Mouse (Mus musculus) liver, embryonic 16.5 days (tissue): ENCODE measurements around the gene Rhot2. TPM values are rescaled to one million over a fixed set of nuclear protein-coding genes. Genes with fewer than 3 reads are reported as not detected.
A peak's percentile ranks its signal among the peaks of the same experiment; 100 is the strongest.

Experiments
- ATAC-seq: fragments of 200-750 bp; cut with Nextera tagmentation; 2 replicates; pipeline ENCODE4 v1.8.0; 2017; ENCODE audit warnings: low read depth, mild to moderate bottlenecking, moderate number of reproducible peaks, moderate library complexity
- H3K27ac ChIP-seq: fragments of 300-500 bp; sonication (generic); 2 replicates; pipeline ENCODE4 v1.5.1; 2014; ENCODE audit warnings: mild to moderate bottlenecking, low read length
- H3K27me3 ChIP-seq: fragments of 300-500 bp; sonication (generic); 2 replicates; pipeline ENCODE4 v1.6.1; 2014; ENCODE audit warnings: low read depth, low read length, mixed read lengths; ENCODE audit not compliant: control insufficient read depth, insufficient read depth
- H3K36me3 ChIP-seq: fragments of 300-500 bp; sonication (generic); 2 replicates; pipeline ENCODE4 v1.6.1; 2014; ENCODE audit warnings: mild to moderate bottlenecking; ENCODE audit not compliant: control insufficient read depth, insufficient read depth
- H3K4me1 ChIP-seq: fragments of 300-500 bp; sonication (generic); 2 replicates; pipeline ENCODE4 v1.6.1; 2014; ENCODE audit warnings: low read depth, low read length, mixed read lengths; ENCODE audit not compliant: control insufficient read depth
- H3K4me2 ChIP-seq: fragments of 300-500 bp; sonication (generic); 2 replicates; pipeline ENCODE4 v1.6.1; 2014; ENCODE audit warnings: low read depth, low read length, mixed read lengths
- H3K4me3 ChIP-seq: fragments of 300-500 bp; sonication (generic); 2 replicates; pipeline ENCODE4 v1.5.1; 2014; ENCODE audit warnings: low read depth, mild to moderate bottlenecking, low read length
- H3K9ac ChIP-seq: fragments of 300-500 bp; sonication (generic); 2 replicates; pipeline ENCODE4 v1.6.1; 2014; ENCODE audit warnings: low read depth, low read length
- H3K9me3 ChIP-seq: fragments of 300-500 bp; sonication (generic); replicated peaks from 2 replicates; pipeline ENCODE4 v1.6.1; 2016; ENCODE audit warnings: low read length; ENCODE audit not compliant: control insufficient read depth
- WGBS: fragments of 180-500 bp; shearing (Covaris S2); extraction: QIAGEN DNeasy Blood & Tissue Kit; methylation state at CpG from one replicate; pipeline ENCODE4 v1.1.7; 2014; ENCODE audit not compliant: insufficient replicate concordance; 5-methylcytosine and 5-hydroxymethylcytosine counted together
- polyA plus RNA-seq: library from polyadenylated mRNA; unstranded; fragments of >200 nt; fragmentation: Nextera tagmentation; extraction: Ambion mirVana; gene quantifications from 2 replicates; pipeline ENCODE4 v1.2.1, GENCODE M21; 2015

The Rhot2 gene
- polyA plus RNA-seq: 11.4 and 12.3 TPM in 2 replicates

DNA sequence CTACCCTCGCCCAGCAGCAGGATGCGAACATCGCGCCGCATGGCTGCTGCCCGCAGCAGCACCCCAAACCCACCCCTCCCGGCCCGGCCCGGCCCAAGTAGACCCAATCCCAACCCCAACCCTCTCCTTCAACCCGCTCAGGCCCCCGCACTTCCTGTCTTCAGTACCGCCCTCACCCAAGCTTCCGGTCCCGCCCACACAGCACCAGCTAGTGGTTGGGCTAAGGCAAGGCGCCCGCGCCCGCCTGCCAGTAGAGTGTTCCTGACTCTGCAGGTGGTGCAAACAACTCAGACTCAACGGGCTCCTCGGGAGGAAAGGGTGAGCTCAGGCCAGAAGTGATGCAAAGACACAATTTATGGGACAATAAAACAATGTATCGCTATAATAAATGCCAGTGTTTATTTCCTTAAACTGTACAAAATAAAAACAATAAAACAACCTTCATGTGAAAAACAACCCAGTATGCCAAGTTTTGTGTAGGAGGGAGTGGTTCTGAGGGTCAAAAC is at the start of gene Rhot2:
Gene Rhot2 (minus strand): TSS at position 456 of the 506 bp plus-strand sequence.
- Histone ChIP-seq H3K4me3 (peak within 1 kb of the TSS; percentile 87), H3K27me3 (no peaks in the 10 kb centered on the region), H3K9ac (peak within 1 kb of the TSS; percentile 87), H3K9me3 (no peaks in the 10 kb centered on the region), H3K4me2 (peak within 1 kb of the TSS; percentile 87), H3K4me1 (peaks cover 21% of the 10 kb centered on the region), H3K36me3 (peaks cover 30% of the 10 kb centered on the region), H3K27ac (peak within 1 kb of the TSS; percentile 84)
- WGBS: under 1% methylated on average over 21 of the region's 21 CpGs
- ATAC-seq: peak; percentile 94

DNA sequence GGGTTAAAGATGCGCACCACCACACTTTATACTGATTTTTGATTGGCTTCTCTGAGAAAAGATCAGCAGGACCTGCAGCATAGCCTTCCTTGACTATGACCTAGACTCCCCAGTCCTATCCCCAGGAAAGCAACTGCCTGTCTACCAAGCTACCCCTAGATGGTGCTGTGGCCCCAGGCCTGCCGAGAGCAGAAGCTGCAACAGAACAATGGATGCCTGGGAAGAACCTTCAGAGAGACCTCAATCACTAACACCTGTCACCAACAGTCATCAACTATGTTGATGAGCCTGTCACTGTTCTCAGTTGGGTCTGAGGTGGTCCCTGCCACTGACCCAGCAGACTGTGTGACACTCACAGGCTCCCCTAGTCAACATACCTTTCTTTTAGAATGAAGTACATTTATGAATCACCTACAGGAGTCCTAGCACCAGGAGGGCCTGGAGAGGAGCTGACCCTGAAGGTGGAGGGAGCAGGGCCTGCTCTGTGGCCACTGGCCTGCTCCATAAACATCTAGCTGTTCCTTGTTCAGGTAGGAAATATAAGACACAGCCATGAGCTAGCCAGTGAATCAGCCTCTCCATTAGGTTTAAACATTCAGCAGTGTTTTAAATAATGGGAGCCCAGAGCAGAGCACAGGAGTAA is 49.4 kb upstream of the Rhot2 start:
- peaks cover 6% of the 10 kb centered on the region; the same call in 1 of the 2 replicates for H3K4me1 ChIP-seq
- H3K4me3 ChIP-seq: no peak overlapping the region
- no peaks in the 10 kb centered on the region for H3K36me3 ChIP-seq
- H3K27me3 ChIP-seq: no peaks in the 10 kb centered on the region
- H3K9ac ChIP-seq: no peak overlapping the region
- H3K4me2 ChIP-seq: no peak overlapping the region
- no peak overlapping the region for H3K27ac ChIP-seq
- no peaks in the 10 kb centered on the region for H3K9me3 ChIP-seq
- peak; percentile 58; the same call in 1 of the 2 replicates for ATAC-seq
- WGBS: 34% methylated on average over 2 of the region's 2 CpGs

DNA sequence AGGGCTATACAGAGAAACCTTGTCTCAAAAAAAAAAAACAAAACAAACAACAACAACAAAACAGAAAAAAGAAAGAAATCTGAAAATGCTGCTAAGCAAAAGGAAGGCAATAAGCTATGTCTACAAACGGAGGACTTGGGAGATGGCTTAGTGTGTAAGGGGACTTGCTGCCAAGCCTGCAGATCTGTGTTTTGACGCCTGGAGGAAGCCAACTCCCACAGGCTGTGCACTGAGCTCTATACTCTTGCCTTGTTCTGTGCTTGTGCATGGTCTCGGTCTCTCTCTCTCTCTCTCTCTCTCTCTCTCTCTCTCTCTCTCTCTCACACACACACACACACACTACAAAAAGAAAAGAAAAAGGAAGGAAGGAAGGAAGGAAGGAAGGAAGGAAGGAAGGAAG is 44.2 kb upstream of the Rhot2 start:
- Histone ChIP-seq H3K4me2 (no peak overlapping the region), H3K36me3 (no peaks in the 10 kb centered on the region; the same call in 1 of the 2 replicates), H3K27ac (no peak overlapping the region), H3K27me3 (no peaks in the 10 kb centered on the region), H3K9me3 (no peaks in the 10 kb centered on the region), H3K4me1 (peaks cover 4% of the 10 kb centered on the region; the same call in 1 of the 2 replicates), H3K9ac (no peak overlapping the region), H3K4me3 (no peak overlapping the region)
- no peak for ATAC-seq
- 73% methylated on average over 3 of the region's 3 CpGs for WGBS

DNA sequence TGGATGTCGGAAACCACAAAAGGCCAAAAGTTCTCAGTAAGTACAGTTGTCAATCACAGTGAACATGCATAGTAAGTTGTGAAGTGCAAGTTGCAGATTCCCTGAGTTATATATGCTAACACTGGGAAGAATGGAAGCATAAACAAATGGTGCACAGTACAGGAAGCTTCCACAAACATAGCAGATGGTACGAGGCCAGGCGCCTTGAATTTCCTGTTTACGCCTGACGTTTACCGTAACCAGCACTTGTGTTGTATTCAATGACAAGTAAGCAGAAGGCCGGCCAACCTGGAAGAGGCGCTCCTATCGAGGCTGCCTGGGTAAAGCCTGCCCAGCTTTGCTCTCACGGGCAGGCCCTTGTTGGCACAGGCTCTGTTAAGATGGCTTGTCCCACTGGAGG is 42.8 kb upstream of the Rhot2 start:
- Histone ChIP-seq H3K27ac (no peak overlapping the region), H3K36me3 (peaks cover 5% of the 10 kb centered on the region), H3K27me3 (no peaks in the 10 kb centered on the region), H3K9me3 (no peaks in the 10 kb centered on the region), H3K4me2 (no peak overlapping the region), H3K4me1 (peaks cover 8% of the 10 kb centered on the region), H3K9ac (no peak overlapping the region), H3K4me3 (no peak overlapping the region)
- ATAC-seq: no peak
- WGBS: 68% methylated on average over 10 of the region's 10 CpGs

DNA sequence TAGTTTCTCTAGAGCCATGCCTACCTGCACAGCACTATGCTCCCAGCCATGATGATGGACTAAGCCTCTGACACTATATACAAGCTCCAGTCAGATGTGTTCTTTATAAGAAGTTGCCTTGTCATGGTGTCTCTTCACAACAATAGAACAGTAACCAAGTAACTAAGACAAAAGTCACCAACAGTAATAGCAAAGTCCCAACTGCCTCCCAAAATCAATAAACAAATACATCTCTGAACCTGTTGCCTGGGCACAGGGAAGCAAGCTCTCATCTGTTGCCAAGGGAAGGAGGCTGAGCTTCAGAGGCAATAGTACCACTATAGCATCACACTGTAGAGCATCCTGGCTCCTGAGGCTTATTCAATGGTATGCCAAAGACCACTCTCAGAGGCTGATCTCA is 42.2 kb upstream of the Rhot2 start:
- H3K4me1 ChIP-seq: peaks cover 15% of the 10 kb centered on the region
- H3K27ac ChIP-seq: no peak overlapping the region
- no peaks in the 10 kb centered on the region for H3K9me3 ChIP-seq
- ATAC-seq: no peak
- no peaks in the 10 kb centered on the region for H3K27me3 ChIP-seq
- no peak overlapping the region for H3K9ac ChIP-seq
- H3K4me3 ChIP-seq: no peak overlapping the region
- no peak overlapping the region for H3K4me2 ChIP-seq
- peaks cover 5% of the 10 kb centered on the region for H3K36me3 ChIP-seq

DNA sequence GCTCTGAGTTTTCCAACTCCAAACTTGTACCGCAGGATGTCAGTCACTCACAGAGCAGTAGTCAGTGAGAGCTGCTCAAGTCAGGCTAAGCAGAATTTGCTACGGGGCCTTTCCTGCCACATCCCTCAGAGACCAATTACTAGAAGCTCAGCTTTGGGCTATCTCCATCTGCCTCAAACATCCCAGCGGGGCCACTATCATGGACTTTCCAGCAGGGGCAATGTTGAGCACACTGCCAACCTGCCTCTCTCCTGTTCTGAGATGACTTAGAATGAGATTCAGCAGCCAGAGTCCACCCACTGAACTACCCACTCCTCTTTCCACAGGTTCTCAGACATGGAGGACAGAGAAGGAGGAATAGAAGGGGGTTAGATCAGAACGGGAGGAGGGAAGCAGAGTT is 41.0 kb upstream of the Rhot2 start:
- Histone ChIP-seq H3K9ac (no peak overlapping the region), H3K9me3 (no peaks in the 10 kb centered on the region), H3K4me2 (no peak overlapping the region), H3K36me3 (peaks cover 5% of the 10 kb centered on the region), H3K4me1 (peaks cover 21% of the 10 kb centered on the region), H3K27ac (no peak overlapping the region), H3K27me3 (no peaks in the 10 kb centered on the region), H3K4me3 (no peak overlapping the region)
- 58% methylated on average over 4 of the region's 4 CpGs for WGBS
- no peak for ATAC-seq

DNA sequence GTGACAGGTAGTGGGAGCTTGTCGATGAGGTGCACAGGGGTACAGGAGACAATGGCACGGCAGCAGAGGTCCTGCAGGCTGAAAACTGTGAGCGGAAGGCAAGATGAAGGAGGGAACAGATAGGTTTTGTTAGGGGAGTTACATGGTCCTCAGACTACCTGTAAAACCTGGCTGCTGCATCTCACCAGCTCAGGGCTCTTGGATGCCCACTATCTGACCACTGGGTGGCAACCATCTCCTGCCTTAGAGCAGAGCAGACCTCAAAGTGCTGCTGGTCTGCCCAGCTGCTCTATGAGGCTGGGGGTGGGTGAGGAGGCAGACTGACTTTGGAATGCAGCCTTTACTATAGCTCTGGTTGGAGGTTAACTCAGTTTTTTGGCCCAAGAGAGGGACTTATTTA is 39.2 kb upstream of the Rhot2 start:
- Histone ChIP-seq H3K36me3 (peaks cover 5% of the 10 kb centered on the region), H3K4me2 (no peak overlapping the region), H3K4me1 (peaks cover 26% of the 10 kb centered on the region), H3K4me3 (no peak overlapping the region), H3K9me3 (no peaks in the 10 kb centered on the region), H3K27ac (no peak overlapping the region), H3K27me3 (no peaks in the 10 kb centered on the region), H3K9ac (no peak overlapping the region)
- no peak for ATAC-seq
- WGBS: 86% methylated on average over 3 of the region's 3 CpGs

DNA sequence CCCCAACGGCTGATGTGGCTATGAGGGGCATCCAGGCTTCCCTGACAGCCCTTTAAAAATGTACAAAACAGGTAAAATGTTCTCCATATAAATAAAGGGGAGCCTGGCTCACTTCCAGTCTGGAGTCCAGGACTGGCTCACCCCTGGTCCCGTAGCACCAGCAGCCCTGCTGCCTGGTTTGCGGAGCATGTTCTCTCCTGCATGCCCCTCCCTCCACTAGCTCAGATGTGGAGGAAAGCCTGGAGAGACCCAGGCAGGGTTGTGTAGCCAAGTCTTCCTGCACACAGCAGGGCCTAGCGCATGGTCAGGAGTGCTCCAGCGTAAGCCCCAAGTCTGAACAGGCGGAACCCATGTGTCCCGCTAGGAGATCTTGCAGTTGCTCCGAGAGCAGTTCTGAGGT is 38.6 kb upstream of the Rhot2 start:
- ATAC-seq: no peak
- Histone ChIP-seq H3K36me3 (peaks cover 5% of the 10 kb centered on the region), H3K4me1 (peaks cover 26% of the 10 kb centered on the region), H3K9ac (no peak overlapping the region), H3K27ac (no peak overlapping the region), H3K9me3 (no peaks in the 10 kb centered on the region), H3K4me2 (no peak overlapping the region), H3K4me3 (no peak overlapping the region), H3K27me3 (no peaks in the 10 kb centered on the region)
- WGBS: 92% methylated on average over 8 of the region's 8 CpGs

DNA sequence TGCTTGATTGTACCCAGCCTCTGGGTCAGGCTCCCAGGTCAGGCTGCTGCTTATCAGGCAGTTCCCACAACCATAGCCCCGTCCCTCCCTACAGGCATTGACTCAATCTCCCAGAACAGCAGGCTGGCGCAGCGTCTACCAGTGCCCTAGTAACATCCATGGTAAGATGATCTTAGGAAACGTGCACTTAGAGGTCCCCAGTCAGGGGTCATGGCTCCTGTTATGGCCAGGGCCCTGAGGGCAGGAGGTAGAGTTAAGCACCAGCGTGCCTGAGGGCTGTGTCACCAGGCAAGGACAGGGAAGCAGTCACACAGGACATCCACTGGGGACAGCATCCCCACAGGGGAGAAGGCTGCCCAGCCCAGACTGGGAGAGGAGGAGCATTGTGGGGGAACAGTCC is 37.7 kb upstream of the Rhot2 start:
- Histone ChIP-seq H3K4me3 (no peak overlapping the region), H3K27ac (no peak overlapping the region), H3K4me2 (no peak overlapping the region), H3K36me3 (peaks cover 5% of the 10 kb centered on the region), H3K9ac (no peak overlapping the region), H3K27me3 (no peaks in the 10 kb centered on the region), H3K4me1 (peaks cover 26% of the 10 kb centered on the region), H3K9me3 (no peaks in the 10 kb centered on the region)
- 35% methylated on average over 5 of the region's 5 CpGs for WGBS
- 0 out of 2 replicates have a peak, but pooled peaks have one; percentile 13 for ATAC-seq
